Mouse (Mus musculus) midbrain, embryonic 16.5 days (tissue): Measurements from ENCODE around the gene Cyth1. TPM values are rescaled to one million over a fixed set of nuclear protein-coding genes. Genes with fewer than 3 reads are reported as not detected.

Source experiments
- ATAC-seq: fragments of 200-750 bp; cut with Nextera tagmentation; 2 replicates; pipeline ENCODE4 v1.8.0; 2017; ENCODE audit warnings: moderate TSS enrichment
- H3K27ac ChIP-seq: fragments of 300-500 bp; sonication (generic); 2 replicates; pipeline ENCODE4 v1.5.1; 2014; ENCODE audit warnings: mild to moderate bottlenecking, low read length, mixed read lengths
- H3K27me3 ChIP-seq: fragments of 300-500 bp; sonication (generic); 2 replicates; pipeline ENCODE4 v1.6.1; 2014; ENCODE audit warnings: low read depth, low read length, mixed read lengths; ENCODE audit not compliant: control insufficient read depth, insufficient read depth
- H3K36me3 ChIP-seq: fragments of 300-500 bp; sonication (generic); 2 replicates; pipeline ENCODE4 v1.6.1; 2014; ENCODE audit warnings: mild to moderate bottlenecking, low read length, moderate library complexity, mixed read lengths; ENCODE audit not compliant: control insufficient read depth, insufficient read depth
- H3K4me1 ChIP-seq: fragments of 300-500 bp; sonication (generic); 2 replicates; pipeline ENCODE4 v1.6.1; 2014; ENCODE audit warnings: mild to moderate bottlenecking, low read length, mixed read lengths; ENCODE audit not compliant: control insufficient read depth, insufficient read depth
- H3K4me2 ChIP-seq: fragments of 300-500 bp; sonication (generic); 2 replicates; pipeline ENCODE4 v1.6.1; 2014; ENCODE audit warnings: mild to moderate bottlenecking, low read length, mixed read lengths
- H3K4me3 ChIP-seq: fragments of 300-500 bp; sonication (generic); 2 replicates; pipeline ENCODE4 v1.5.1; 2014; ENCODE audit warnings: low read depth, mild to moderate bottlenecking, low read length, moderate library complexity, mixed read lengths
- H3K9ac ChIP-seq: fragments of 300-500 bp; sonication (generic); 2 replicates; pipeline ENCODE4 v1.6.1; 2014; ENCODE audit warnings: low read depth, low read length, mixed read lengths
- H3K9me3 ChIP-seq: fragments of 300-500 bp; sonication (generic); replicated peaks from 2 replicates; pipeline ENCODE4 v1.6.1; 2014; ENCODE audit warnings: mild to moderate bottlenecking, low read length, mixed read lengths; ENCODE audit not compliant: control insufficient read depth, poor library complexity, severe bottlenecking
- WGBS: fragments of 180-500 bp; shearing (Covaris S2); extraction: QIAGEN DNeasy Blood & Tissue Kit; methylation state at CpG from one replicate; pipeline ENCODE4 v1.1.7; 2014; 5-methylcytosine and 5-hydroxymethylcytosine counted together
- polyA plus RNA-seq: library from polyadenylated mRNA; unstranded; fragments of >200 nt; fragmentation: Nextera tagmentation; extraction: Ambion mirVana; gene quantifications from 2 replicates; pipeline ENCODE4 v1.2.1, GENCODE M21; 2015

The Cyth1 gene
- polyA plus RNA-seq, 1 experiment from 2014 or later: 26.7 TPM

DNA sequence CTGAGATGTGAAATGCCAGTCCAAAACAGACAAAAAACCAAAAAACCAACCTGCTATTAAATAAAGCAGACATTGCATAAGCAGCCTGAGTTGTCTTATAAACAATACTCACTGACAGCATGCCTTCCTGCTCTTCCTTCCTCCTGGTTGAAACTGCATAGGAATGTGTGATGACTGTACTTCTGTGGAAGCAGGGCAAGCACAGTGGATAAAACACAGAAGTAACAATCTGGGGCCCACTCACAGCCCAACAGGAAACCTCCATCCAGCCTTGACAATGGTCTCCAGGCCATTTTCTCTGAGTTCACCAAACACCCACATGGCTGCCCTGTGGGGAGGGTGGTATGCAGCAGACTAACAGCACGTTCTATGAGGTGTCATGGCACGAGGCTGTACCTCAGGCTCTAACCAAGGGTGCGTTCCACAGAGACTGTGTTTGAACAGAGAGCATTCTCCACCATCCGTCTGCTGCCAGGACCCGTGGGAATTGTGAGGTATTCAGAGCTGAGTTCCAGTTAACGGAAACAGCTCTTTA, 26.0 kb downstream of the Cyth1 start:
- H3K4me1 ChIP-seq: no peaks in the 10 kb centered on the region
- no peaks in the 10 kb centered on the region for H3K36me3 ChIP-seq
- H3K9ac ChIP-seq: no peak overlapping the region
- no peaks in the 10 kb centered on the region for H3K27me3 ChIP-seq
- H3K9me3 ChIP-seq: no peaks in the 10 kb centered on the region
- H3K27ac ChIP-seq: no peak overlapping the region
- 57% methylated on average over 6 of the region's 6 CpGs for WGBS
- H3K4me3 ChIP-seq: no peak overlapping the region
- H3K4me2 ChIP-seq: no peak overlapping the region
- ATAC-seq: no peak

DNA sequence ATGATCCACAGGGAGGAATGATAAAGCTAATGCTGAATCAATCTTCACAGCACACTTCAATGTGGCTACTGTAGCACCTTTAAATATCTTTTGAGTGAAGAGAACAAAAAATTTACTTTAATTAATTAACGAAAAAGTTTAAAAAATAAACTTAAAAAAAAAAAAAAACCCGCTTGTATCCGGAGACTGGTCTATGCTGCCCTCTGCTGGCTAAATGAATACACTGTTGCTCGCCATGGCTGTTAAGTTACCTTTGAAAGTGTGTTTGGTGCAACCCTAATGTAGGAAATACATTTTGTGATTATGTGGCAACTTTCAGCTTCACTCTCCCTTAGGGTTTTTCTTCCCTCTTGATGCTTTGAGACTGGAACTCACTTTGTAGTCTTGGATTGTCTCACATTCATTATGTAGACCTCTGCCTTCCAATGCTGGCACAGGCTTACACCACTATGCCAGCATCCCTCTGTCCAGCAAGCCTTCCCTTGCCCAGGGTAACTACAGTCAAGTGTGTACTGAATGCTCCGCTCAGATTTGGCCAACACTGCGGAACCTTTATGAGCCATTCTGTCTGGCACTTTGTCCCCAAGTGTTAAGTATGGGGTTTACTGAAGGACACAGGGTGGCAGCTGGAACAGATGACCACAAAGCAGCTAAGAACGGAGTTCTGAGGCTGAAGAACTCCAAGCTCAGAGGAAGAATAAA, 27.7 kb downstream of the Cyth1 start:
- ATAC-seq: no peak

DNA sequence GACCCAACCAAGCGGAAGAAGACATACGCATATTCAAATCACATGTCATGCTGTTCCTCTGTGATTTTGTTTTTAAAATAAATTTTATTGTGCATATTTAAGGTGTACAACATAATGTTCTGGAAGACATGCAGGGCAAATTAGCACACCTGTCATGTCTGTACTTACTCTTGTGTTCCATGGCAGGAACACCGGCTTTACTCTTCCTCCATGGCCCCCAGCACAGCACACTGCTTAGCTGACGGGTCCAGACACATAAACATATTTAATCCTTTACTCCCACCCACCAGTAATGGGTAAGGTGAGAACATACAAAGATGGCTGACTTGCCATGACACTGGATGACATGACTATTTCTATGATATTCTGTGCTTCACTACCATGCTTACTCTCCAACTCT, 29.3 kb downstream of the Cyth1 start:
- WGBS: 85% methylated on average over 4 of the region's 4 CpGs
- Histone ChIP-seq H3K36me3 (no peaks in the 10 kb centered on the region), H3K4me3 (no peak overlapping the region), H3K9me3 (no peaks in the 10 kb centered on the region), H3K9ac (no peak overlapping the region), H3K4me2 (no peak overlapping the region), H3K27ac (no peak overlapping the region), H3K27me3 (no peaks in the 10 kb centered on the region), H3K4me1 (no peaks in the 10 kb centered on the region)
- no peak for ATAC-seq

More for the DNA sequence above, 27.7 kb downstream of the Cyth1 start:
- Histone ChIP-seq H3K9ac (no peak overlapping the region), H3K4me3 (no peak overlapping the region), H3K36me3 (no peaks in the 10 kb centered on the region), H3K9me3 (no peaks in the 10 kb centered on the region), H3K27ac (no peak overlapping the region), H3K27me3 (no peaks in the 10 kb centered on the region), H3K4me1 (no peaks in the 10 kb centered on the region), H3K4me2 (no peak overlapping the region)
- WGBS: 22% methylated on average over 7 of the region's 7 CpGs

DNA sequence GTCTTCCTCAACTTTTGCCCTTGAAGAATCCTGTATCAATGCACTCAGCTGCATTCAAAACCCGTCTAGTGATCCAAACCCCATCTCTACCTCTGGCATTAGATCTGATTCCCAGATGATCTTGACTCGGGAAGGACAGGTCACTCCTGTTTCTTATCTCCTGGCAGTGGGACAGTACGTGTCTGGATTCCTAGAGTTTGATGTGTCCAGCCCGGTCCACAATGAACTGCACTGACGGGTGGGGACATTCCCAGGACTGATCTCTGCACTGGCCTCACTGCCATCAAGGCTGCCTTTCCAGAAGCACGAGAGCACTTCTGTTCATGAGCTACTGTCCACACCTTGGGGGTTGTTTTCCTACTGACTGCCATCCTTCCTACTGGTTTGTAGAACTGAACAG, 31.9 kb downstream of the Cyth1 start:
- Histone ChIP-seq H3K36me3 (no peaks in the 10 kb centered on the region), H3K4me2 (no peak overlapping the region), H3K27me3 (no peaks in the 10 kb centered on the region), H3K4me3 (no peak overlapping the region), H3K27ac (no peak overlapping the region), H3K4me1 (peaks cover 10% of the 10 kb centered on the region), H3K9me3 (no peaks in the 10 kb centered on the region), H3K9ac (no peak overlapping the region)
- ATAC-seq: no peak
- WGBS: 92% methylated on average over 6 of the region's 6 CpGs

DNA sequence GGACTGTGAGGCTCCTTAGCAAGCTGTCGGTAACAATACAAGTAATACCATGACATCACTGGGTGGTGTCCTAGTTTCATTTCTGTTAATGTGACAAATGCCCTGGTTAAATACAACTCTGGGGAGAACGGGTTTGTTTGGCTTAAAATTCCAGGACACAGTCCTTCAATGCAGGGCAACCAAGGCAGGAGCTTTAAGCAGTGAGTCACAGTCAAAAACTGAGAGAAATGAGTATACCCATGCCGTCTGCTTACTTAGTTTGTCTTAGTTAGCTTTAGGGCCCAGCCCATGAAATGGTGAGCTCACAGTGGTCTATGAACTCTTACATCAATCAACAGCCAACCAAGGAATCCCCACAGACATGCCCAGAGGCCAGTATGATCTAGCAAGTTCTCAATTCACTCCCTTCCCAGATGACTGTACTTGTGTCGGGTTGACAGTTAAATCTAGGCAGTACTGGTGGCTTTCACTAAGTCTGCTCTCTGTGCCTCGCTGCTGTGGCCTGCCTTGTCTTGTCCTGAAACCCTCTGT, 32.4 kb downstream of the Cyth1 start:
- Histone ChIP-seq H3K9me3 (no peaks in the 10 kb centered on the region), H3K4me1 (peaks cover 10% of the 10 kb centered on the region), H3K27ac (no peak overlapping the region), H3K36me3 (no peaks in the 10 kb centered on the region), H3K4me3 (no peak overlapping the region), H3K9ac (no peak overlapping the region), H3K4me2 (no peak overlapping the region), H3K27me3 (no peaks in the 10 kb centered on the region)
- WGBS: 84% methylated on average over 5 of the region's 5 CpGs
- ATAC-seq: no peak

DNA sequence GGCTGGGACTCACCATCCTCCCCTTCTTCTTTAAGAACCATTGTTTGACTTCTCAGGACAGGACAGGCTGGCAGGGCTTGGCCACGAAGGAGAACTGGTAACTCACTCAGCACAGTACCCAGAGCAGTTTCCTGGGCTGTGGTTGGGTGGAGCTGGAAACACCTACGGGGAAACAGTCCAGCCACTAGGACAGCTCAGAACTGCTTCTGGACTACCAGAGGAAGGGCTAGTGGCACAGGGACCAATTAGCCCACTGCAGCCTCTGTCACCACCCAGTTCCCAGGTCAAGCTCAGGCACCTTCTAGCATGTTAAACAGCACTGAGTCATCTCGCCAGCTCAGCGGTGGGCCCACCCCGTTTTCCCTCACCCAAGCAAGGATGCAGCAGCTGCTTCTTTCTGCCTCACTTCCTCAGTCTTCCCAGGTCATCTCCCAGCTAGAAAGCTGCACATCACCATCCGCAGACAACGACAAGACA, 35.7 kb downstream of the Cyth1 start:
- Histone ChIP-seq H3K36me3 (no peaks in the 10 kb centered on the region), H3K27me3 (no peaks in the 10 kb centered on the region), H3K9me3 (no peaks in the 10 kb centered on the region), H3K4me3 (no peak overlapping the region), H3K4me2 (no peak overlapping the region), H3K9ac (no peak overlapping the region), H3K4me1 (peaks cover 26% of the 10 kb centered on the region), H3K27ac (no peak overlapping the region)
- ATAC-seq: no peak
- WGBS: 67% methylated on average over 7 of the region's 7 CpGs

DNA sequence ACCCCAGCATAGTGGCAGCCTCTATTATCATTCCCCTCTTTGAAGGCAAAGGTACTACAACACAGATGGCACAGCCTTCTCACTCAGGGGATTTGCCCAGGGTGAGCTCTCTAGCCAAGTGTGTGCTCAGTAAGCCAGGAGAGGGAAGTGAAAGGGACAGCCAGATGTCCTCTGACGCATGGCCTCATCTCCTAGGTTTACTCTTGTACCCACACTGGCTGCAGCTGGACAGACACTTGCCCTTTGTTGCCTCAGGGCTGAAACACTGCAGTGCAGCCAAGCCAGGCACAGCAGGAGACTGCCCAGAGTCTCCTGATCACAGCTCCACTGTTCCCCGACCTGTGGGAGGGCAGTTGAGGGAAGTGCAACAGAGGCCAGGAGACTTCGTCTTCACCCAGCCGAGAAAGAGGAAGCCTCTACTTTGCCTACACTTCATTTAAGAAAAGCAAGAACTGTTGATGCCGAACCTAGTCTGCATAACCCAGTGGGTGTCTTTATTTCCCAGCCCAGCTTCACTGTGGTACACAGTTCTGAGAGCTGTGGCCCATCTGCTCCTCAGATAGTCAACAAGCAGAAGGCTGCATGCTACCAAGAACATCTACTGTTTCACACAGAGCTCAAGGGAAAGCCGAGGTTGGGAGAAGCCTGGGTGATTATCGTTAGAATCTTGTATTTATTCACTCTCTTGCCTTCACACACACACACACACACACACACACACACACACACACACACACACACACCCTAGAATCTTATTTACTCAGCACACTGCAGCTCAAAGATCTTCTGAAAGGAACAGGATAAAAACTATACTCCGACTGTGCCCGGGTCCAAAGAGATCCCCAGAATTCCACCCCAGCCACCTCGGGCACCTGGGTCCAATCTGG, 36.4 kb downstream of the Cyth1 start:
- Histone ChIP-seq H3K27me3 (no peaks in the 10 kb centered on the region), H3K36me3 (no peaks in the 10 kb centered on the region), H3K27ac (no peak overlapping the region), H3K9ac (no peak overlapping the region), H3K9me3 (no peaks in the 10 kb centered on the region), H3K4me2 (no peak overlapping the region), H3K4me3 (no peak overlapping the region), H3K4me1 (peaks cover 26% of the 10 kb centered on the region)
- WGBS: 34% methylated on average over 10 of the region's 10 CpGs
- ATAC-seq: no peak

DNA sequence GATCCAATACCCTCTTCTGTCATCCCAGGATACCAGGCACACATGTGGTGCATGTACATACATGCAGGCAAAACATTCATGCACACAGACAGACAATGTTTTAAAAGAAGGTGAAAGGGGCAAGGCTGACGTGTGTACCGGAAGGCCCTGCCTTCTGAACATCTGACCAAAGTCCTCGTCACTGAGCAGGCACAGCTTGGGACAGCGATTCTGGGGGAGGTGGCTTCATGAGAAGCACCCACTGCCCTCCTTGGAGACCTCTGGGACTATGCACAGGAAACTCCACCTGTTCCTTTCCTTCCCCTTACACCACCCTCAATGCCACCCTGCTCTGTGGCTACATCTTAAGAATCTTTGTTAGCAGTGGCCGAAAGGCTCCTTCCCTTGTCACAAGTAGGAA, 37.4 kb downstream of the Cyth1 start:
- WGBS: 90% methylated on average over 5 of the region's 5 CpGs
- Histone ChIP-seq H3K27ac (no peak overlapping the region), H3K36me3 (no peaks in the 10 kb centered on the region), H3K4me1 (peaks cover 26% of the 10 kb centered on the region), H3K27me3 (no peaks in the 10 kb centered on the region), H3K9me3 (no peaks in the 10 kb centered on the region), H3K4me3 (no peak overlapping the region), H3K4me2 (no peak overlapping the region), H3K9ac (no peak overlapping the region)
- ATAC-seq: no peak

DNA sequence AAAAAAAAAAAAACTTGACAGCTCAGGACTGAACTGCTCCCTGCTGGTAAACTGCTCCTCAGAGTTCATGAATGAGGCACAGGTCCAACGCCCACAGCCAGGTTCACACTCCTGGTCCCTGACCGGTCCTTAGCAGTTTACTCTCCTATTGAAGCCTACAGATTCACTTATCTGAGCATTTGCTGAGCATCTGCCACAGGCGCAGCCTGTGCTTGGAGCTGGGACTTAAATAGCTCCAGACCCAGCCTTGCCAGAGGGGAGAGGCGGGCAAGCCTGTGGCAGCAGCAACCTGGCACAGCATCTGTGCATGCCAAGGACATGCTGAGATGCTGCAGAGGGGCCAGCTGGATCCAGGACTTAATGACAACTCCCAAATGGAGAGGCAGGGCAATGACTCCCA, 38.3 kb downstream of the Cyth1 start:
- H3K27ac ChIP-seq: no peak overlapping the region
- no peak overlapping the region for H3K4me2 ChIP-seq
- peaks cover 26% of the 10 kb centered on the region for H3K4me1 ChIP-seq
- no peaks in the 10 kb centered on the region for H3K27me3 ChIP-seq
- H3K4me3 ChIP-seq: no peak overlapping the region
- H3K36me3 ChIP-seq: no peaks in the 10 kb centered on the region
- H3K9me3 ChIP-seq: no peaks in the 10 kb centered on the region
- WGBS: 73% methylated on average over 4 of the region's 4 CpGs
- H3K9ac ChIP-seq: no peak overlapping the region
- ATAC-seq: no peak
